12 mouse cellular contexts compared by ENCODE assay signal in the genomic region with DNA sequence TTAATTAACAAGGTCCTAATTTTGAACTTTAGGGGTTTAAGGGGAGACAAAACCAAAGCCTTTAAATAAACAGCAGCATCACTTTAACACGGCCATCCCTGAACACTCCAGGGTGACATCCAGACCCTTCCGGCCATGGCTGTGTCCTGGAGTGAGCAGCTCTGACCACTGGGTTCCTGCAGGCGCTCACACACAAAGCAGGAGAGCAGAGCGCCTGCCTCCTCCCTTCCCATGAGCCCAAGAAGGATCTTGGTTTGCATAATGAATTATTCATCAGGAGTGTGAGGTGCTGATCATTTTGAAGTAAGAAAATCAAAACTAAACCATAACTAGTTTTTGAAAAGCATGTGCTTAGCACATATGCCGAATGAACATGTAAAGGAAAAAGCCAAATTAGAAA. TPM values are rescaled to one million over a fixed set of nuclear protein-coding genes. Genes with fewer than 3 reads are reported as not detected.
DNase-seq lines count a peak whose midpoint lies in the region; ATAC-seq lines count a peak whose summit lies in the region.
"Had no signal": no experiment of that assay in that cellular context is flagged by ENCODE, and none has a peak within 500 bp of the region (broad histone marks: within the 10 kb centered on the region; RNA-seq: fewer than 3 reads in every experiment).

No protein-coding gene starts in this region.

- no peak overlapping the region for H3K27ac ChIP-seq in heart, embryonic 12.5 days (ENCODE audit: poor library complexity, severe bottlenecking)
- H3K27ac ChIP-seq in heart, embryonic 11.5 days (ENCODE audit: low read depth, low read length), result no peak overlapping the region
- H3K27ac ChIP-seq in hindbrain, embryonic 12.5 days, result no peak overlapping the region
- peak overlapping the region; percentile 66 for H3K27ac ChIP-seq in midbrain, embryonic 16.5 days (ENCODE audit: low read length)
- H3K27ac ChIP-seq in liver, embryonic 11.5 days (ENCODE audit: low read depth, low read length), result no peak overlapping the region
- H3K27ac ChIP-seq: liver, embryonic 13.5 days had no signal

- WGBS in heart, embryonic 12.5 days, result 47% methylated on average over 5 of the region's 5 CpGs
- 45% methylated on average over 5 of the region's 5 CpGs for WGBS in heart, embryonic 11.5 days (ENCODE audit: insufficient replicate concordance)
- 11% methylated on average over 5 of the region's 5 CpGs for WGBS in hindbrain, embryonic 12.5 days
- WGBS in midbrain, embryonic 16.5 days, result 8% methylated on average over 5 of the region's 5 CpGs
- WGBS in liver, embryonic 11.5 days, result 47% methylated on average over 5 of the region's 5 CpGs

- H3K9ac ChIP-seq in heart, embryonic 12.5 days, result no peak overlapping the region
- H3K9ac ChIP-seq in heart, embryonic 11.5 days (ENCODE audit: low read depth, low read length), result no peak overlapping the region
- H3K9ac ChIP-seq in hindbrain, embryonic 12.5 days, result no peak overlapping the region
- H3K9ac ChIP-seq in midbrain, embryonic 16.5 days (ENCODE audit: low read depth, low read length), result no peak overlapping the region
- H3K9ac ChIP-seq in liver, embryonic 11.5 days (ENCODE audit: low read depth, low read length), result no peak overlapping the region
- H3K9ac ChIP-seq: liver, embryonic 13.5 days had no signal

- H3K9me3 ChIP-seq in heart, embryonic 12.5 days (replicated peaks), result no peaks in the 10 kb centered on the region
- no peaks in the 10 kb centered on the region for H3K9me3 ChIP-seq in heart, embryonic 11.5 days (replicated peaks; ENCODE audit: control insufficient read depth, low read length)
- H3K9me3 ChIP-seq in hindbrain, embryonic 12.5 days (replicated peaks), result no peaks in the 10 kb centered on the region
- no peaks in the 10 kb centered on the region for H3K9me3 ChIP-seq in midbrain, embryonic 16.5 days (replicated peaks; ENCODE audit: control insufficient read depth, low read length, poor library complexity, severe bottlenecking)
- no peaks in the 10 kb centered on the region for H3K9me3 ChIP-seq in liver, embryonic 11.5 days (ENCODE audit: control insufficient read depth, low read length)
- H3K9me3 ChIP-seq: liver, embryonic 13.5 days; megakaryocyte, embryonic 14.5 days had no signal

- no peak overlapping the region for H3K4me3 ChIP-seq in heart, embryonic 12.5 days
- H3K4me3 ChIP-seq in heart, embryonic 11.5 days (ENCODE audit: low read depth, low read length), result no peak overlapping the region
- no peak overlapping the region for H3K4me3 ChIP-seq in hindbrain, embryonic 12.5 days
- no peak overlapping the region for H3K4me3 ChIP-seq in midbrain, embryonic 16.5 days (ENCODE audit: low read depth, low read length)
- no peak overlapping the region for H3K4me3 ChIP-seq in liver, embryonic 11.5 days (ENCODE audit: low read depth, low read length)
- H3K4me3 ChIP-seq: liver, embryonic 13.5 days; megakaryocyte, embryonic 14.5 days had no signal

- no peak for ATAC-seq in heart, embryonic 12.5 days (ENCODE audit: insufficient number of reproducible peaks, low FRiP score)
- ATAC-seq in heart, embryonic 11.5 days (replicated peaks; ENCODE audit: insufficient number of reproducible peaks, low FRiP score, low TSS enrichment), result no peak
- peak; percentile 75 for ATAC-seq in hindbrain, embryonic 12.5 days (ENCODE audit: low FRiP score)
- peak; percentile 76; the same call in 1 of the 2 replicates for ATAC-seq in midbrain, embryonic 16.5 days
- ATAC-seq in liver, embryonic 11.5 days (replicated peaks; ENCODE audit: low FRiP score), result no peak

- 0 out of 2 replicates have a peak, but pooled peaks cover 2% of the 10 kb centered on the region for H3K36me3 ChIP-seq in heart, embryonic 12.5 days
- H3K36me3 ChIP-seq in heart, embryonic 11.5 days (ENCODE audit: control insufficient read depth, insufficient read depth, low read length), result no peaks in the 10 kb centered on the region
- H3K36me3 ChIP-seq in hindbrain, embryonic 12.5 days, result no peaks in the 10 kb centered on the region
- no peaks in the 10 kb centered on the region for H3K36me3 ChIP-seq in midbrain, embryonic 16.5 days (ENCODE audit: control insufficient read depth, insufficient read depth, low read length)
- H3K36me3 ChIP-seq in liver, embryonic 11.5 days (ENCODE audit: control insufficient read depth, insufficient read depth, low read length), result no peaks in the 10 kb centered on the region
- H3K36me3 ChIP-seq: liver, embryonic 13.5 days had no signal

- DNase-seq in embryo, embryonic 9.5 days (ENCODE audit: extremely low spot score), result peak; percentile 54
- no peak for DNase-seq in liver, embryonic 11.5 days (ENCODE audit: low spot score)
- DNase-seq in adrenal gland, postnatal 25 days, result no peak
- DNase-seq in yolk sac, embryonic 10.5 days (ENCODE audit: low spot score), result no peak
- DNase-seq: layer of hippocampus, adult 9-11 months; liver, embryonic 13.5 days had no signal

- peaks cover 30% of the 10 kb centered on the region for H3K4me1 ChIP-seq in heart, embryonic 12.5 days (replicated peaks)
- H3K4me1 ChIP-seq in heart, embryonic 11.5 days (ENCODE audit: control insufficient read depth, insufficient read depth, low read length), result peaks cover 10% of the 10 kb centered on the region
- H3K4me1 ChIP-seq in hindbrain, embryonic 12.5 days, result peaks cover 31% of the 10 kb centered on the region
- H3K4me1 ChIP-seq in midbrain, embryonic 16.5 days (ENCODE audit: control insufficient read depth, insufficient read depth, low read length), result peaks cover 21% of the 10 kb centered on the region
- no peaks in the 10 kb centered on the region for H3K4me1 ChIP-seq in liver, embryonic 11.5 days (replicated peaks; ENCODE audit: control insufficient read depth, insufficient read depth, low read length)
- H3K4me1 ChIP-seq: megakaryocyte, embryonic 14.5 days had no signal

- no peaks in the 10 kb centered on the region for H3K27me3 ChIP-seq in heart, embryonic 12.5 days (replicated peaks)
- no peaks in the 10 kb centered on the region for H3K27me3 ChIP-seq in heart, embryonic 11.5 days (ENCODE audit: control insufficient read depth, insufficient read depth, low read length)
- no peaks in the 10 kb centered on the region for H3K27me3 ChIP-seq in hindbrain, embryonic 12.5 days
- H3K27me3 ChIP-seq in midbrain, embryonic 16.5 days (ENCODE audit: control insufficient read depth, insufficient read depth, low read depth, low read length), result no peaks in the 10 kb centered on the region
- no peaks in the 10 kb centered on the region for H3K27me3 ChIP-seq in liver, embryonic 11.5 days (replicated peaks; ENCODE audit: control insufficient read depth, insufficient read depth, low read length)
- H3K27me3 ChIP-seq: liver, embryonic 13.5 days had no signal

- 0 out of 2 replicates have a peak overlapping the region, but pooled peaks have one; percentile 33 for H3K4me2 ChIP-seq in heart, embryonic 12.5 days
- no peak overlapping the region for H3K4me2 ChIP-seq in heart, embryonic 11.5 days
- no peak overlapping the region for H3K4me2 ChIP-seq in hindbrain, embryonic 12.5 days (replicated peaks)
- no peak overlapping the region for H3K4me2 ChIP-seq in midbrain, embryonic 16.5 days (ENCODE audit: low read length)
- H3K4me2 ChIP-seq in liver, embryonic 11.5 days, result no peak overlapping the region
- H3K4me2 ChIP-seq: liver, embryonic 13.5 days had no signal

RNA-seq across cellular contexts. Expression of a gene that starts 44.4 kb away (rescaled TPM):
- 0.37 and 0.68 TPM in 2 replicates for polyA plus RNA-seq in heart, embryonic 12.5 days (2016; fragmentation: Nextera tagmentation; extraction: Ambion mirVana)
- polyA plus RNA-seq in heart, embryonic 11.5 days (2014; fragmentation: Nextera tagmentation; extraction: Ambion mirVana), result 0.25 and 0.60 TPM in 2 replicates
- 2.1 and 2.2 TPM in 2 replicates for polyA plus RNA-seq in hindbrain, embryonic 12.5 days (2016; fragmentation: Nextera tagmentation; extraction: Ambion mirVana)
- polyA plus RNA-seq in midbrain, embryonic 16.5 days (2015; fragmentation: Nextera tagmentation; extraction: Ambion mirVana), result 2.2 and 2.8 TPM in 2 replicates
- polyA plus RNA-seq in liver, embryonic 11.5 days (2014; fragmentation: Nextera tagmentation; extraction: Ambion mirVana), result 0.42 and 0.55 TPM in 2 replicates
- not detected in 2 replicates for total RNA-seq in adrenal gland, postnatal 25 days (2021)
- polyA plus RNA-seq: gonadal fat pad, adult 2 months had no signal

Comparison
In these comparisons a context has a peak if more than half of its experiments do, and no peak if none do; other contexts are left out.
1. ATAC-seq: peak in hindbrain, embryonic 12.5 days (single experiment) and midbrain, embryonic 16.5 days (single experiment); none in heart, embryonic 12.5 days (single experiment), heart, embryonic 11.5 days (single experiment) and liver, embryonic 11.5 days (single experiment).